Mouse (Mus musculus): ENCODE measurements around the gene Retreg3. TPM values are rescaled to one million over a fixed set of nuclear protein-coding genes. Genes with fewer than 3 reads are reported as not detected.
A peak's percentile ranks its signal among the peaks of the same experiment; 100 is the strongest.

The Retreg3 gene
- 27.3 and 55.0 TPM in 2 replicates for polyA plus RNA-seq (2012; rRNA removed)

DNA sequence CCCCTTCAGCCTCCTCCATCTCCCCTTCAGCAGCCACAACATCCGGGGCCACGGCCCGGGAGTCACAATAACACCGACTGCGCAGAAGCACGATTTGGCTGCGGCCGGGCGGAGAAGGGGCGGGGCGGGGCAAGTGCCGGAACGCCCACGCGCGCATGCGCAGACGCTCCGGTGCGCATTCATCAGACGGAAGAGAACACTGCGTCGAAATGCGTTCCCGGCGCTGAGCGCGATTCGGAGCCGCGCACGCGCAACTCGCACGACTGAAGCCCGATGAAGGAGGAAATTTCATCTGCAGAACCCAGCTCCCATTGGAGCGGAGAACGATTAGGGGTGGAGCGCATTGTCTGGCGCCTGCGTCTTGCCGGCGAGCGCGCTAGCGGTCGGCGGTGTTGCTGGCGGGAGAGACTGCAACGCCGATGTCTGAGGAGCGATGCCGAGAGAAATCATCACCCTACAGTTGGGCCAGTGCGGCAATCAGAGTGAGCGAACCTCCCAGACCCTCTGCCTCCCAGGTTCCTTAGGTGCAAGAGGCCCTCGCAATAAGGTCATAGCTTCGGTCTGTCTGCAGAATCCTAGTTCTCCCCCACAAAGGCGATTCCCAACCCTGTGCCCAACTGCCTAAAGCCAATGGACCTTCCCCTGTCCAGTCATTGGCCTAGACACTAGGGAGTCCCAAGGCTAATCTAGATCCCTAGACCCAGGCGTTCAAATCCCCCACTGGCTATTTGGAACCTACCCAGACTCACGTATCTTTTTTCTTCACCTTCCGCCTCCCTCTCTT, at the start of gene Retreg3, which contains the start of gene Tubg1:
Retreg3 (minus strand) TSS at position 133 of the 784 bp plus-strand sequence.
Tubg1 (plus strand) TSS at position 178 of the 784 bp plus-strand sequence.
- under 1% methylated on average over 61 of the region's 61 CpGs for WGBS
- Histone ChIP-seq H3K4me1 (ENCODE audit: control insufficient read depth, insufficient read depth, insufficient read length, low read length) (peaks cover 13% of the 10 kb centered on the region), H3K27ac (ENCODE audit: insufficient read depth, low read depth, low read length) (peak within 1 kb of the TSS; percentile 47), H3K36me3 (ENCODE audit: control insufficient read depth, insufficient read depth, low read length) (peaks cover 6% of the 10 kb centered on the region), H3K4me3 (ENCODE audit: low read depth, low read length) (peak within 1 kb of the TSS; percentile 88), H3K27me3 (ENCODE audit: control insufficient read depth, insufficient read depth, low read length) (no peaks in the 10 kb centered on the region)
- peak; percentile 76; the same call in 1 of the 2 replicates for TF ChIP-seq POLR2A (IDR thresholded peaks at IDR 0.05; ENCODE audit: low read depth, low read length)
- TF ChIP-seq CTCF (IDR thresholded peaks at IDR 0.05; ENCODE audit: extremely low read depth, insufficient read length, insufficient replicate concordance, low read depth, low read length): no peak

- Histone ChIP-seq H3K27ac (ENCODE audit: insufficient read depth, low read depth, low read length) (0 out of 2 replicates have a peak overlapping the region, but pooled peaks have one; percentile 24), H3K36me3 (ENCODE audit: control insufficient read depth, insufficient read depth, low read length) (peaks cover 41% of the 10 kb centered on the region), H3K4me3 (ENCODE audit: low read depth, low read length) (peak overlapping the region; percentile 85; the same call in 1 of the 2 replicates), H3K27me3 (ENCODE audit: control insufficient read depth, insufficient read depth, low read length) (no peaks in the 10 kb centered on the region), H3K4me1 (ENCODE audit: control insufficient read depth, insufficient read depth, insufficient read length, low read length) (peaks cover 22% of the 10 kb centered on the region)
- WGBS: 59% methylated on average over 18 of the region's 18 CpGs
- no peak for TF ChIP-seq CTCF (IDR thresholded peaks at IDR 0.05; ENCODE audit: extremely low read depth, insufficient read length, insufficient replicate concordance, low read depth, low read length)
- no peak for TF ChIP-seq POLR2A (IDR thresholded peaks at IDR 0.05; ENCODE audit: low read depth, low read length)
These were observed 48.7 kb upstream of the Retreg3 start for GRCm38 (mm10) chr11:101168301-101168980.

DNA sequence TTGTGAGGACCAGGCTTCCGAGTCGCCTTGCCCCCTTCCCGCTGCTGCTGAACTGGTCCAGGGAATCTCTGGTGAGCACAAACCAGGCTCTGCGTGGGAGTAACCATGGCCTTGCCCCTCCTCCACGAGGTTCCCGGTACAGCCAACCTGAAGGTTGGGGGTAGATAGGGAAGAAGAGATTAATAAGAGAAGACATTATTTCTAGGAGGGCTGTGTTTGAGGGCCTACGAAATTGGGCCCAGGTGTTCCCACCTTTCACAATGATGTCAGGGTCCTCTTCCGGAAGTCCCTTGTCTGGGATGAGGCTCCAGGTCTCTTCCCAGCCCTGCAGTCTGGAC, 48.2 kb upstream of the Retreg3 start:
- Histone ChIP-seq H3K4me1 (ENCODE audit: control insufficient read depth, insufficient read depth, insufficient read length, low read length) (peaks cover 22% of the 10 kb centered on the region), H3K27me3 (ENCODE audit: control insufficient read depth, insufficient read depth, low read length) (no peaks in the 10 kb centered on the region), H3K36me3 (ENCODE audit: control insufficient read depth, insufficient read depth, low read length) (peaks cover 46% of the 10 kb centered on the region), H3K4me3 (ENCODE audit: low read depth, low read length) (no peak overlapping the region), H3K27ac (ENCODE audit: insufficient read depth, low read depth, low read length) (no peak overlapping the region)
- TF ChIP-seq CTCF (IDR thresholded peaks at IDR 0.05; ENCODE audit: extremely low read depth, insufficient read length, insufficient replicate concordance, low read depth, low read length): no peak
- no peak for TF ChIP-seq POLR2A (IDR thresholded peaks at IDR 0.05; ENCODE audit: low read depth, low read length)
- WGBS: 80% methylated on average over 8 of the region's 8 CpGs

DNA sequence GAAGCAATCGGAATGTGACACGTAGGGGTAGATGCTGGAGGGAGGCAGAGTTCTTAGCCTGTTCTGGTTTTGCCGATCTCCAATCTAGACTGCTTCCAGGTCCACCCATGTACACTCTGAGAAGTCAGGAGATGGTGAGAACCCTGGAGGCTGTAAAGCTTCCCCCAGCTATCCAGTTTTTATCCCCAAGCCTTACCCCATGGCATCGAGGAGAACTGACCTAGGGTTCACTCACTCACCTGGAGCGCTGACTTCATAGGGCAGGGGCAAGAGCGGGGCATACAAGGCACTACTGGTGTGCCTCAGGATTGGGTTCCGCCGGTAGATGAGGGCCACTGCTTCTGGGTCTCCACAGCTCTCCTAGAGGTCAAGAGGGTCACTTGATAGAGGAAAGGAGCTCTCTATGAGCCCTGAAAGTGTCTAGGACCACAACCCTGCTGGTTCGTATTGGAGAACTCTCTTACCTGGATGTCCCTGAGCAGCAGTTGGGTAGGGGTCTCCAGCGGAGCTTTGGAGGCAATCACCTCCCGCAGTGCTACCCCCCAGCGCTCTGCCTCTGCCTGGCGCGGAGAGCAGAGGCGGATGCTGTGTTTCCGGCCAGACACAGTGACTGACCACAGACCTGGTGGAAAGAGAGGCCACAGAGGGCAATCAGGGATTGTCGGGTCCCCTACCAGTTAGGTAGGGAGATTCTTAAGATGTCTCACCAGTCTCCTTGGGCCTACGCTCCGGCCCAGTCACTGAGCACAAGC, 47.7 kb upstream of the Retreg3 start:
- no peak overlapping the region for H3K4me3 ChIP-seq (ENCODE audit: low read depth, low read length)
- no peak overlapping the region for H3K27ac ChIP-seq (ENCODE audit: insufficient read depth, low read depth, low read length)
- peaks cover 49% of the 10 kb centered on the region for H3K36me3 ChIP-seq (ENCODE audit: control insufficient read depth, insufficient read depth, low read length)
- 85% methylated on average over 19 of the region's 19 CpGs for WGBS
- peaks cover 24% of the 10 kb centered on the region for H3K4me1 ChIP-seq (ENCODE audit: control insufficient read depth, insufficient read depth, insufficient read length, low read length)
- H3K27me3 ChIP-seq (ENCODE audit: control insufficient read depth, insufficient read depth, low read length): no peaks in the 10 kb centered on the region
- TF ChIP-seq POLR2A (IDR thresholded peaks at IDR 0.05; ENCODE audit: low read depth, low read length) (no peak), CTCF (IDR thresholded peaks at IDR 0.05; ENCODE audit: extremely low read depth, insufficient read length, insufficient replicate concordance, low read depth, low read length) (no peak)

- Histone ChIP-seq H3K4me3 (ENCODE audit: low read depth, low read length) (no peak overlapping the region), H3K4me1 (ENCODE audit: control insufficient read depth, insufficient read depth, insufficient read length, low read length) (peaks cover 28% of the 10 kb centered on the region), H3K36me3 (ENCODE audit: control insufficient read depth, insufficient read depth, low read length) (peaks cover 57% of the 10 kb centered on the region), H3K27ac (ENCODE audit: insufficient read depth, low read depth, low read length) (no peak overlapping the region), H3K27me3 (ENCODE audit: control insufficient read depth, insufficient read depth, low read length) (no peaks in the 10 kb centered on the region)
- WGBS: 89% methylated on average over 14 of the region's 14 CpGs
- TF ChIP-seq POLR2A (IDR thresholded peaks at IDR 0.05; ENCODE audit: low read depth, low read length) (no peak), CTCF (IDR thresholded peaks at IDR 0.05; ENCODE audit: extremely low read depth, insufficient read length, insufficient replicate concordance, low read depth, low read length) (no peak)
These were observed 46.7 kb upstream of the Retreg3 start for GRCm38 (mm10) chr11:101166357-101166756.

- Histone ChIP-seq H3K36me3 (ENCODE audit: control insufficient read depth, insufficient read depth, low read length) (peaks cover 59% of the 10 kb centered on the region), H3K4me1 (ENCODE audit: control insufficient read depth, insufficient read depth, insufficient read length, low read length) (peaks cover 30% of the 10 kb centered on the region), H3K27ac (ENCODE audit: insufficient read depth, low read depth, low read length) (no peak overlapping the region), H3K27me3 (ENCODE audit: control insufficient read depth, insufficient read depth, low read length) (no peaks in the 10 kb centered on the region), H3K4me3 (ENCODE audit: low read depth, low read length) (no peak overlapping the region)
- WGBS: 73% methylated on average over 35 of the region's 35 CpGs
- no peak for TF ChIP-seq CTCF (IDR thresholded peaks at IDR 0.05; ENCODE audit: extremely low read depth, insufficient read length, insufficient replicate concordance, low read depth, low read length)
- no peak for TF ChIP-seq POLR2A (IDR thresholded peaks at IDR 0.05; ENCODE audit: low read depth, low read length)
These were observed 45.2 kb upstream of the Retreg3 start for GRCm38 (mm10) chr11:101164677-101165580.
